Mouse (Mus musculus) spleen, postnatal 10 days (tissue): ENCODE data around the gene Pkn1.

ENCODE experiments used
- DNase-seq, 2 experiments: peaks; one replicate each; pipeline ENCODE4 v3.0.0; 2021 to 2022; ENCODE audit warnings: low spot score in 2 of 2

Pkn1 gene

DNA sequence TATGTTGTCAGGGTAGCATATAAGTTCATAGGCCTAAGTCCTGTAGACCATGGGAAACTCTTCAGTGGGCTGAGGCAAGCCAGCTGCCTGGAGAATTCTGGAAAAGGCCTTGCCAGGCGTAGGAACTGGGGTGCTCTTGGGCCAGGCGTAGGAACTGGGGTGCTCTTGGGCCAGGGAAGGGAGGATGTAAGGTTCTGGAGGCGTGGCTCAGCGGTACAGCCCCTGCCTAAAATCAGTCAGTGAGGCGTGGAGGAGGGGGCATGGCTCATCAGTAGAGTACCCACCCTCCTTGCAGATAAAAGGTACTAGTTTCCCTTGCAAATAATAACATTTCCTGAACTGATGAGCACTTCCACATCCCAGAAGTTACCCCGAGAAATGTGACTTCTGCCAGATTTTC lies 44.3 kb downstream of the Pkn1 start:
- no peak for DNase-seq

DNA sequence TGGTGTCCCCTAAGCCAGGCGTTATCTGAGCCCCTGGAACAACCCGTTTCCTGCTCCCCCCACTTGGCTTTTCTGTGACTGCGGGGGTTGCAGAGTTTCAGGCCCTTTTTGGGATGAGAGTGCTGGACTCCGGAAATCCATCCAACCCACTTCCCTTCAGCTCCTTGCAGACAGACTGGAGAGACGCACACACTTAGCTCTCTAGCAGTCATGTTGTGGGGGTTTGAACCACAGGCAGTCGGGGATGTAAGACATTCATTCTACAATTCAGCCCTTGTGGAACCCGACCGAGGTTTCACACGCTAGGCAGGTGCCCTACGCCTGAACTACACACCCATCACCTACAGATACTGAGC lies 45.3 kb downstream of the Pkn1 start:
- peak in 1 of 2 experiments; percentile 19 for DNase-seq

DNA sequence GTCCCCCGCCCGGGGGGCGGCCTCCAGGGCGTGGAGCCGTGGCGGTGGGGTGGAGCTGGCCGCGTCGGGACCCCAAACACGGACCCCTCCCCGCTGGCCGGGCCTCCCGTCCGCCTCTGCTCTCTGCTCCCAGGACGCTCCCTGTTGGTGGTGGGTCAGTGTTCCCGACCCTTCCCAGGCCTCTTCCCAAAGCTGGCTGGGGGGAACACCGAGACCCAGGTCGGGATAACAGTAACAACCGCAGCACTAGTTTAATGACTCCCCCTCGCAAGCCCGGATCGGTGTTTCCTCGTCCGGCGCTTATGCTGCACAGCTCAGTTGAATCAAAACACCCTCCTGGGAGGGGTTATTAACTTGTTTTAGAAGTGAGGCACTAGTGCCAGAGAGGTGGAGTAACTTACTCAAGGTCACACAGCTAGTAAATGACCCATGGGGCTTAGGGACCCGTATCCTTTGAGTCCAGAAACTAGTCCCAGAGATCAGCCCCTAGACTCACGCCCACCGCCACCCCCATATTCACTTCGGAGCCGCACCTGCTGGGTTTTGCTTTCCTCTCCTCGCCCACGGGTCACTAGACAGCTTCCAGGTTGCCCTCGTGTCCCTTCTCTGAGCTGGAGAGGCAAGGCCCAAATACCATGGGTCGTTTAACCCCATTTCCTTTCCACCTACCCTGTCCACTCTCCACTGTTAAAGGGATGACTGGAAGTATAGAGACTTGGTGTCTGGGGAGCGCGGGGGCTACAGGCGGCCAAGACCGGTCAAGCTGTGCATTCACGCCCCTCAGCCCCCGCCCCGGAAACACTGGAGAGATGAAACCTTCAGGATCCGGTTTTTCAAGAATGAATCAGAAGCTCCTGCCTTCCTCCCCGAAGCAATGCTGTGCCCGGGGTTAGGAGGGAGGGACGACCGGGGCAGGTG lies 46.0 kb downstream of the Pkn1 start:
- DNase-seq = no peak

DNA sequence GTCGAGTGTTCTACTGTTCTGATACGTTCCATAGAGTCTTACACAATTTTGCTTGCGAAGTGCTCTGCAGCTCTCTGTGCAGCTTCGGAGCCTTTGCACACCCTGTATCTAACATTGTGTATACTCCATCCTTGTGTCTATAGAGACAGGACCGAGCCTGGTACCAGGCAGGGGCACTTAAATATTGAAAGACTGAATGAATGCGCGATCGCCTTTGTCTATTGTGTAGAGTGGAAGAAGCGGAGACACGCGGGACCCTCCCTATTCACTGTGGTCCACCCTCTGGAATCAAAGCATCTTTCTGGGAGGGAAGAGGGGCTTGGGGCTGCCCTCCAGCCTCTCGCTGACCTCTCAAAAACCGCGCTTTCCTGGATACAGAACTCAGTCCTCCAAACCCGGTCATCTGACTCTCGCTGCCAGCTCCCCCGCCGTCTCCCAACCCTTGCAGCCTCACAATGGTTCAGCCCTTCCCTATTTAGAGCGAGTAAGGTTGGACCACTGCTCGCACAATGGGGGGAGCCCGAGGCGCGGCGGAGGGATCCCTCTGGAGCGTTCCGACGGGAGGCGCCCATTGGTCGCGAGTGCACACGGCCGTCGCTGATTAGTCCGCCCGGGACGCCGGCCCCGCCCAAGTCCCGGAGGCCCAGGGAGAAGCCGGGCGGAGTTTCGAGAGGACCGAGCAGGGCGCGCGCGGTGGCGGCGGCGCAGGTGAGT lies 46.8 kb downstream of the Pkn1 start, which contains the start of gene Gipc1:
Gene Gipc1 (plus strand): TSS at position 648 of the 714 bp plus-strand sequence.
- DNase-seq = peak; percentile 85 to 95

DNA sequence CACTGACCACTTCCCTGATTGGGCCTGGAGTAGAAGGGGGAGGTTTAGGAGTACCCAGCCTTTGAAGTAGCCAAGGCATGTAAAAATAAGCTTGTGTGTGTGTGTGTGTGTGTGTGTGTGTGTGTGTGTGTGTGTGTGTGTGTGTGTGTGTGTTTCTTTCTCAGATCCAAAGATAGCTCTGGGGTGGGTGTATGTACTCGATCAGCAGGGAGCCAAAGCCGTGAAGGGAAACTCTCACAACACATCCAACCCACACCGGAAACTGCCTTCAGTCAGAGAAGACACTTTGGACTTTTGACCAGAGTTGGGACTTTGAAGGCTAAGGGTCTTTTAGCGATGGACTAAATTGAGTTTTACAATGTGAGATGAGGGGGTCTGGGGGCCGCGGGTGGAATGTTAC lies 49.3 kb downstream of the Pkn1 start:
- no peak for DNase-seq

DNA sequence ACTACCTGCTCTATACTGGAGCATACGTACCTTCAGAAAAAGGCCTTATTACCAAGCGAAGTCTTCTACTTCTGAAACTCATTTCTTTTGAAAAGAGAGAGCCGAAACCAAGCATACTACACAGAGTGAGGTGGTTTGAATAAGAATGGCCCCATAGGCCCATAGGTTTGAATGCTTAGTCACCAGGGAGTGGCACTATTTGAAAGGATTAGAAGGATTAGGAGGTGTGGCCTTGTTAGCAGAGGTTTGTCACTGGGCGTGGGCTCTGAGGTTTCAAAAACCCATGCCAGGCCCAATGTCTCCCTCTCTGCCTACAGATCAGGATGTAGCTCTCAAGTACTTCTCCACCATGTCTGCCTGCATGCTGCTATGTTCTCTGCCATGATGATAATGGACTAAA lies 50.9 kb downstream of the Pkn1 start:
- DNase-seq = no peak

DNA sequence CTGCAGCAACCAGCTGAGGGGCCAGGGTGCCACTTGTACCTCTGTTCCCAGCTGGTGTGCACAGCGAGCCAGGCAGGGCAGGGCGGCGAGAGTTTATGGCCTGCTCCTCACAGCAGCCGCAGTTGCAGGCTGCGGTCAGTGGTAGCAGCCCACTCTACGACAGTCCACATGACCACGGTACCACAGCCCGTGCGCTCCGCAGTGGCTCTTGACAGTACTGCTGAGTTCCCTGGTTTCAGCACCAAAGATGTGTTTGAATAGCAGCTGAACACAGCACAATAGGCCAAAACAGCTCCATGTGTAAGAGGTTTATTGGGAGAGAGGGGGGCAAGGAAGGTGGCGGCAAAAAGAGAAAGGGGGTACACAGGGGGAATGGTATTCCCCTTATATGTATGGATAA lies 51.5 kb downstream of the Pkn1 start:
- no peak for DNase-seq

DNA sequence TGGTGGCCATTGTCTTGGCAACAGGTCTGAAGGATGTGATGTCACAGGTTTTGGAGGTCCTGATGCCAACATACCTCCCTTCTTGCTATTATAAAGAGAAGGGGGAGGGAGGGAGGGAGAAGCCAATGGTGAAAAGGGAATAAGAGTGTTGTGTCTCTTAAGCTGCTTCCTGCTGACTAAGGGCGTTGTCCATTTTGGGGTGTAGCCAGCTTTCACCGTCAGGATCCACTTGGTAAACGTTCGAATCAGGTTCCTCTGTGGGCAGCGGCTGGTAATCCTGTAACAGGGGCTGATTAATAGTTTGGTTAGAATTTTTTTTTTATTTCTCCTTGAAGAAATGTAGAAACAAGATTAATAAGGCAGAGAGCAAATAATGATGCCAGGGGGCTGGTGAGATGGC lies 59.3 kb downstream of the Pkn1 start:
- DNase-seq = no peak

DNA sequence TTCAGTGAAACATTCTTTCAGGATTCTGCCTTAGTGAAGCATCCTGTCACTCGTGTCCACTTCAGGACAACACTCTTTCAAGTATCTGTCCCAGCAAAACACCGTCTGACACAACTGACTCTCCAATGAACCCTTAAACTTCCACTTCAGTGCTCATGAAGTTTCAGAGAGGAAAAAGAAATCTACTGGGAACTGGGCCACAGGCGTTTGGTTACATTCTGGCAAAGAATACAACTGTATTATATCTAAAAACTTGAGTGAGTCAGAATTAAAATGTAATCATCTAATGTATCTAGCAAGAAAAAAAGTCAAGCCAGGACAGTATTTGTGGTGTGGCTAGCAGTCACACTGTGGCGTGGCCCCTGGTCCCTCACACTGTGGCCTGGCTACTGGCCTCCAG lies 60.1 kb downstream of the Pkn1 start:
- no peak for DNase-seq

DNA sequence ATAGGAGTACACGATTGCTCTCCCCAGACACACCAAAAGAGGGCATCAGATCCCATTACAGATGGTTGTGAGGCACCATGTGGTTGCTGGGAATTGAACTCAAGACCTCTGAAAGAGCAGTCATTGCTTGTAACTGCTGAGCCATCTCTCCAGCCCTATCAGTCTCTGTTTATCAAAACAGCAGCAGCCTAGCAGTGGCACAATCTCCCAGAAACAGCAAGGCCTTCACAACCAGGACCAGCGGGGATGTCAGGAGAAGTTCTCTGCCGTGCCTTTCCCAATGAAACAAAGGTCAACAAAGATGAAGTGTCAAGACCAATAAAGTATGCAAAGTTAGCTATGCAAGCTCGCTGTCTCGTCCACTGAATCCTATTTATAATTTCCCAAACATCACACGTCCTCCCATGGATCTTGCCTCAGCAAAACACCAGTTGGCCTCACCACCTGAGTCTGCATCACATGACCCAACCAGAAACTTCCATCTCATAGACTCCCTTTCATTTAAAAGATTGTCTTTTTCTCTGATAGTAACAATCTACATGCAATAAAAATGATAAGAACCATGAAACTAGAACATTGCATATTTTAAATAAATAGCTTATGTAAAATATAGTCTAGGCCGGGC lies 66.8 kb downstream of the Pkn1 start:
- DNase-seq = no peak

DNA sequence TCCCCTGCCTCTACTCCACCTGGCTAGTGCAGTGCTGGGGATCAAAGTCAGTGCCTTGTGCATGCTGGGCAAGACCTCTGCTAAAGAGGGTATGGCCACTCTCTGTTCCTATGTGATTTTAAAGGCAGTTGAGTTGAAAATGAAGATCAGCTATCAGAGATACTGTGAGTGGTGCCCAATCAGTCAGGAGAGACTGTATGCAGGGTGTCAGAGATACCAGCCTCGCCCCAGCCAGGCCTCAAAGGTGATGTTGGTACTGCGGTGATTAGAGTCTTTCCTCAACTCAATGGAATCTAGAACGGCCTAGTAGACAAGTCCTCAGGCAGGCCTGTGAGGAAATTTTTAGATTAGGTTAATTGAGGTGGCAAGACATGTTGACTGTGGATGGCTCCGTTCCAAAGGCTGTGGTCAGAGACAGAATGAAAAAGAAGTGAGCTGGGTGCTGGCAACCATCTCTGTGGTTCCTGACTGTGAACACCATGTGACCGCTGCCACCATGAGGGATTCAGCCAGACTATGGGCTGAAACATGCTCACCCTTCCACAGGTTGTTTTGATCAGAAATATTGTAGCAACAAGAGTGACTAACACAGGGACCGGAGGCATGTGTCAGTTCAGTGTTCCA lies 73.2 kb downstream of the Pkn1 start:
- DNase-seq = no peak

DNA sequence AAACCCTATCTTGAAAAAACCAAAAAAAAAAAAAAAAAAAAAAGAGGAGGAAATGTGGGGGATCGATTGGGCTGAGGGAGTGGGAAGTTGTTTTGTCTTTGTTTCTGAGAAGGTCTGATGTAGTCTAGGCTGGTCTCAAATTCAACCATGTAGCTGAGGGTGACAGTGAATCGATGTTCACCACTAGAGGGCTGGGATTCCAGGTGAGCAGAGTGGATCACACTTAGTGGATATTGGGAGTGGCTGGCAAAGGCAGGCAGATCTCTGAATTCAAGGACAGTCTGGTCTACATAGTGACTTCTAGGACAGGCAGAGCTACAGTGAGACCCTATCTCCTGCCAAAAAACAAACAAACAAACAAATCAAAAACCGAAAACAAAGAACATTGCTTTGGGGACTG lies 74.2 kb downstream of the Pkn1 start:
- peak in 1 of 2 experiments; percentile 45 for DNase-seq

DNA sequence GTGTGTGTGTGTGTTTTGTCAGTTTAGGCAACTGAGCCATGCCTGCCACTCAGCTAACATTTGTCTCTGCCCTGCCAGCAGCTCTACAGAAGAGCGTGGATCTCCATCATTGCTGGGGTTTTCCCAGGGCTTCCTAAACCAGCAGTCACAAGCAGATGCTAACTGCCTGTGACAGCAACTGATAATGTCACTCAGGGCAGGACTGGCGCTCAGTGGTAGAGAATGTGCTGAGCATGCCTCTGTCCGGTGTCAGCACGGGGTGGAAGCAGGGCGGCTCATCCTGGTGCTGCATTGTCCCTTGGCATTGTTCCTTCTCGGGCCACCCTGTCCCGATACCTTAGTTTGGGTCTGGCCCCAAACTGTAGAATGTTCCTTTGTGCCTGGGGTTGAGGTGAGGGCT lies 75.4 kb downstream of the Pkn1 start:
- DNase-seq = peak in 1 of 2 experiments; percentile 37

DNA sequence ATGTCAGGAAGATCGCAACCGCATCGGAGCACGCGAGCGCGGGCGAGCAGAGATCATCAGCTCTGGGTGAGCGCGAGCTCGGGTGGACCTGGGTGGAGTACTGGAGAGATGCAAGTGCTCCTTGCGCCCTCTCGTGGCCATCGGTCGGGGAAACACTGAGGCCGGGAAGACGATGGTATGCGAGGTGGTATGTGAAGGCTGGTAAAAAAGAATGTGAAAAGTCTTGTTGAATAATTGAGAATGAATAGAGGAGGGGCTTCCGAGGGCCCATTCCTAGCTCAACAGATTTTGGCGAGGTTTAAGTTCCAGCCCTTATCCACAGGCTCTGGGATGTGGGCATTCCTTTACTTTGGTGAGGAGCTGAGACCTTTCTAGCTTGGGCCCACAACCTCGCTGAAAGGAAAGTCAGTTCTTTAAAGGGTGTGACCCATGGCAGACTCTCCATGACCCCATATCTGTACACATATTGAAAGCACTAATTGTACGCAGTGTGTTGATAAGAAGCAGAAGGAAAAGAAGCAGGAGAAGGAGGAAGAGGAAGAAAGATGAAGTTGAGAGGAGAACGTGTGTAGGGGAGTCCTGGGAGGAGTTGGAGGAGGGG lies 76.5 kb downstream of the Pkn1 start:
- peak; percentile 93 to 97 for DNase-seq

DNA sequence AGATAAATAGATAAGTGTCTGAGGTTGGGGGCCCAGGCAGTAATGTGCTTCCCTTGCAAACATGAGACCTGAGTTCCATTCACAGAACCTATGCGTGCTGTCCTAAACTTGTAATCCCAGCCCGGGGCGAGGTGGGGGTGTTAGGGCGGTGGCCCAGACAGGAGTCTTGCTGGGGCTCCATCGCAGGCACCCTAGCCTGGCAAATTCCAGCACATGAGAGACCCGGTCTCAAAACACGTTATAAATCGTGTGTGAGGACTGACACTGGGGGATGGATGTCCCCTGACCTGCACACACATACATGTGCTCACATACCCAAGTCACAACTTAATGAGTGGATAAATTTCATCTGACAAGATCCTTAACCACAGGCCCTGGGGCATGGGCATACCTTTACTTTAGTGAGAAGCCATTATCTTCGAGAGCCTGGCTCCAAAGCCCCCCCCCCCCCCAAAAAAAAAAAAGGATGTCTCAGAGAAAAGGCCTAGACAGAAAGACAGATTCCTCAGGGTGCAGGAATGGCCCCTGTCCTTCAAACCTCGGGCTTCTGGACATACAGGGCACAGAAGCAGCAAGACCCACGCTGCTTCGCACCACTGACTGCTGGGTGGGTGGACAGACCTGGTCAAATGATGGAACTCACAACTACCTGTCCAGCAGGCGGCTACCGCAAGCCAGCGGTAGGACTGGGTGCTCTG lies 77.1 kb downstream of the Pkn1 start:
- no peak for DNase-seq

DNA sequence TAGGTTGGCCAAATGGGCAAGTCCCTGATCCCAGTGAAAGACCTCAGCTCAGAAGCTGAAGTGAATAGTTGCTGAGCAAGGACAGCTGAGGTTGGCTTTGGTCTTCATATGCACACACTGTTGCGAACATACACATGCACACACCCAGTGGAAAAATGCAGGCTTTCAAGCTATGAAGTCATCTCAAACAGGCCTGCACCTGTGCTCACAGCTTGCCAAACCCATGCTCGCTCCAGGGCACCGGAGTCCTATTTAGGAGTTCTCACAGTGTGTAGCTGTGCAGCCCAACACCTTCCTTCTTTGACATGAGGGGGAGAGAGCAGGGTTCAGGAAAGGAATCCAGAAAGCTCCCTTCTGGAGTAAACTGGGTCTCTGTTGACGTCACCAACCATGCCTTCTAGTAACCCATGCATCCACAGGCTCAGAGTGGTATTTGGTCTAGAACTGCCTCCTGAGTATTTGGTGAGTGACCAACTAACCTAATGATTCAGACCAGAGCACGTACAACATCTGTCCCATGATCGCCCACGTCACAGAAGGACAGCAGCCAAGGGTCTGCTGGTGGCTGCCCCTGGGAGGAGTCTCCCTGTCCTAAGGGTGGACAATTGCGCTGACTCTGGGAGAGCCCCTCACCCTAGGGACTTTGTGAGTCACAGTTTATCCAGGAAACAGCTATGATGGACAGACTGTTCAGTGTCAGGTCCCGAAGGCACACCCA lies 79.3 kb downstream of the Pkn1 start:
- no peak for DNase-seq

DNA sequence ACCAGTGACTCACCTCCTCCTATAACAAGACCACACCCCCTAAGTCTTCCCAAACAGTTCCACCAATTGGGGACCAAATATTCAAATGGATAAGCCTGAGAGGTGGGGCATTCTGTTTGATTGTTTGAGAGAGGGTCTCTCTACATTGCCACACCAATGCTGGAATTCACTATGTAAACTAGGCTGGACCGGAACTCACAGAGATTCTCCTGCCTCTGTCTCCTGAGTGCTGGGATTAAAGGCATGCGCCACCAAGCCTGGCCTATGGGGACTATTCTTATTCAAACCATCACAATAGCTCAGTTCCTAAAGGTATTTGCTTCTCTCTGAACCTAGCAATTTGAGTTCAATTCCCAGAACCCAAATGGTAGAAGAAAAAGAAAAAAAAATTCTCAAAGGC lies 80.4 kb downstream of the Pkn1 start:
- DNase-seq = no peak

DNA sequence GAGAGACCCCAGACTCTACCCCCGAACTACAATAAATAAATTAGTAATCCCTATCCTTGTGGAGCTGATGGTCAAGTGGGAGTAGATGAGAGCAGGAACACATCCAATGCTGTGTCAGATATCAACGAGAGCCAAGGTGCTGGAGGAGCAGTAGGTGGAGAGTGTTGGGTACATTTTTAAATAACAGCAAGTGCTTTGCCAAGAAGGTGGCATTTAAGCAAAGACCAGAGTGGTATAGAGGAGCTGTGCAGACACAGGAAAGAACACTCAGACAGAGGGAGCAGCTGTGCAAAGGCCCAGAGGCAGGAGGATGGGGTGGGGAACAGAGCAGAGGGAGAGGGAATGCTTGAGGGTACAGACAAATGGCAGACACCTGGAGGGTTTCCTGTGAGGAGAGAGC lies 81.9 kb downstream of the Pkn1 start:
- no peak for DNase-seq

DNA sequence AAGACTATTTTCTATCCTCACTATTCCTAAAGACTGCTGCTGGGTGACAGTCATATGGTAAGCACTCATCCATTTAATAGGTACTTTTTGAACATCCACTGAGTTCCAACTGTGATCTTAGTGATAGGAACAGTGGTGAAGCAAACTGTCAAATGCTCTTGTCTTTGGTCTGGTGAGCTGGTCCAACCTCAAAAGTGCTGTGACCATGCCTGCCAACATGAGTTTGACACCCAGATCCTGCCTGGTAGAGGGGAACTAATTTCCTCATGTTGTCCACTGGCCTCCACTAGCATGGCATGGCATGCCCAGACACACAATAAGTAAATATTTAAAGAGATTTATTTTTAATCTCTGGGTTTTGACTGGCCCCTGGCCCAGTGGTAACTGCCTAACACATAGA lies 82.4 kb downstream of the Pkn1 start:
- DNase-seq = no peak
